Comparison of ENCODE assay signal across 10 mouse cellular contexts in the genomic region with DNA sequence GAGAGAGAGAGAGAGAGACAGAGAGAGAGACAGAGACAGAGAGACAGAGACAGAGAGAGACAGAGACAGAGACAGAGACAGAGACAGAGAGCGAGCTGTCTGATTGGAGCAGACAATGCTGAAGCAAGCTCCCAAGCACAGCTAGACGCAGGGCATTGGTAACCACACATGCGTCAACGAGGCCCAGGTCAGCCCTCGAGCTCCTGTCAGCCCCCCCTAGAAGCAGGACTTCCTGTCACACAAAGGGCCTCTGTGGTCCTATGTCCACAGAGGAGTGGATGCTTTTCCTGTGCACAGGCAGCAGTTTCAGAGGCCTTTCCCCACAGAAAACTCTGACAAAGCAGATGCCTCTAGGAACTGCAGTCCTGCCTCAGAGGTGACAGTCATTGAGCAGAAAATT. TPM values are rescaled to one million over a fixed set of nuclear protein-coding genes. Genes with fewer than 3 reads are reported as not detected.
A peak's percentile ranks its signal among the peaks of the same experiment; 100 is the strongest.
DNase-seq lines count a peak whose midpoint lies in the region; ATAC-seq and TF ChIP-seq lines count a peak whose summit lies in the region.
"Had no signal": no experiment of that assay in that cellular context is flagged by ENCODE, and none has a peak within 500 bp of the region (broad histone marks: within the 10 kb centered on the region; RNA-seq: fewer than 3 reads in every experiment).

No protein-coding gene starts in this region.

- peak overlapping the region; percentile 45; the same call in 1 of the 2 replicates for H3K27ac ChIP-seq in kidney, embryonic 16.5 days (ENCODE audit: low read length)
- H3K27ac ChIP-seq in hindbrain, embryonic 12.5 days = peak overlapping the region; percentile 40; the same call in 1 of the 2 replicates
- peak overlapping the region; percentile 11 for H3K27ac ChIP-seq in liver, postnatal 0 days (ENCODE audit: low read depth)
- H3K27ac ChIP-seq: midbrain, embryonic 13.5 days had no signal

- no peak for DNase-seq in kidney, adult 8-10 months
- peak; percentile 47 for DNase-seq in embryo, embryonic 11 days
- DNase-seq in liver, postnatal 0 days = no peak
- no peak for DNase-seq in layer of hippocampus, adult 11-12 months (ENCODE audit: low spot score)
- DNase-seq in frontal cortex, postnatal 25 days (ENCODE audit: low spot score in 2 of 2) = no peak
- DNase-seq in right cerebral cortex, adult 18-20 months = no peak
- DNase-seq: cerebellum, adult 8-10 months had no signal

- TF ChIP-seq EP300 in liver, postnatal 0 days (IDR thresholded peaks at IDR 0.05; ENCODE audit: low read depth) = no peak

- H3K9me3 ChIP-seq in kidney, embryonic 16.5 days (ENCODE audit: low read length) = no peaks in the 10 kb centered on the region
- no peaks in the 10 kb centered on the region for H3K9me3 ChIP-seq in hindbrain, embryonic 12.5 days (replicated peaks)
- H3K9me3 ChIP-seq in liver, postnatal 0 days (ENCODE audit: low read length) = no peaks in the 10 kb centered on the region
- H3K9me3 ChIP-seq: midbrain, embryonic 13.5 days had no signal

- H3K4me1 ChIP-seq in kidney, embryonic 16.5 days (ENCODE audit: insufficient read depth, low read length) = peaks cover 28% of the 10 kb centered on the region
- H3K4me1 ChIP-seq in hindbrain, embryonic 12.5 days = peaks cover 16% of the 10 kb centered on the region
- peaks cover 57% of the 10 kb centered on the region for H3K4me1 ChIP-seq in liver, postnatal 0 days (ENCODE audit: insufficient read depth)
- H3K4me1 ChIP-seq: midbrain, embryonic 13.5 days had no signal

- H3K36me3 ChIP-seq in kidney, embryonic 16.5 days (ENCODE audit: insufficient read depth, low read length) = no peaks in the 10 kb centered on the region
- no peaks in the 10 kb centered on the region for H3K36me3 ChIP-seq in hindbrain, embryonic 12.5 days
- H3K36me3 ChIP-seq in liver, postnatal 0 days (replicated peaks; ENCODE audit: insufficient read depth, low read length) = no peaks in the 10 kb centered on the region
- H3K36me3 ChIP-seq: midbrain, embryonic 13.5 days had no signal

- no peak for ATAC-seq in kidney, embryonic 16.5 days (ENCODE audit: low FRiP score, low TSS enrichment)
- ATAC-seq in hindbrain, embryonic 12.5 days (ENCODE audit: low FRiP score) = no peak
- ATAC-seq in liver, postnatal 0 days = no peak
- ATAC-seq: midbrain, embryonic 13.5 days had no signal

- peak overlapping the region; percentile 44; the same call in 1 of the 2 replicates for H3K9ac ChIP-seq in kidney, embryonic 16.5 days (replicated peaks; ENCODE audit: low read length)
- H3K9ac ChIP-seq in hindbrain, embryonic 12.5 days = no peak overlapping the region
- no peak overlapping the region; the same call in 1 of the 2 replicates for H3K9ac ChIP-seq in liver, postnatal 0 days (replicated peaks)
- H3K9ac ChIP-seq: midbrain, embryonic 13.5 days had no signal

- TF ChIP-seq CTCF in liver, postnatal 0 days (IDR thresholded peaks at IDR 0.05; ENCODE audit: low read depth) = no peak

- no peak overlapping the region for H3K4me3 ChIP-seq in kidney, embryonic 16.5 days (ENCODE audit: low read length)
- H3K4me3 ChIP-seq in hindbrain, embryonic 12.5 days = no peak overlapping the region
- no peak overlapping the region for H3K4me3 ChIP-seq in liver, postnatal 0 days (ENCODE audit: low read depth, low read length)
- H3K4me3 ChIP-seq: midbrain, embryonic 13.5 days had no signal

- H3K27me3 ChIP-seq in kidney, embryonic 16.5 days (ENCODE audit: insufficient read depth, low read length) = no peaks in the 10 kb centered on the region
- H3K27me3 ChIP-seq in hindbrain, embryonic 12.5 days = no peaks in the 10 kb centered on the region
- no peaks in the 10 kb centered on the region for H3K27me3 ChIP-seq in liver, postnatal 0 days (ENCODE audit: insufficient read depth, low read length)
- H3K27me3 ChIP-seq: midbrain, embryonic 13.5 days had no signal

- 40% methylated on average over 5 of the region's 5 CpGs for whole genome bisulfite sequencing in kidney, embryonic 16.5 days
- 47% methylated on average over 5 of the region's 5 CpGs for WGBS in hindbrain, embryonic 12.5 days
- 34% methylated on average over 5 of the region's 5 CpGs for WGBS in liver, postnatal 0 days (ENCODE audit: insufficient replicate concordance)

- no peak overlapping the region for H3K4me2 ChIP-seq in kidney, embryonic 16.5 days (replicated peaks; ENCODE audit: low read depth, low read length)
- no peak overlapping the region for H3K4me2 ChIP-seq in hindbrain, embryonic 12.5 days (replicated peaks)
- no peak overlapping the region for H3K4me2 ChIP-seq in liver, postnatal 0 days (ENCODE audit: low read depth, low read length)
- H3K4me2 ChIP-seq: midbrain, embryonic 13.5 days had no signal

RNA-seq across cellular contexts. Expression of gene Pacsin2, which starts 38.6 kb away (rescaled TPM):
- polyA plus RNA-seq in kidney, embryonic 16.5 days (2015; fragmentation: Nextera tagmentation; extraction: Ambion mirVana) = 85.4 and 92.0 TPM in 2 replicates
- 46.9 and 47.7 TPM in 2 replicates for polyA plus RNA-seq in hindbrain, embryonic 12.5 days (2016; fragmentation: Nextera tagmentation; extraction: Ambion mirVana)
- 20.6 and 24.3 TPM in 2 replicates for polyA plus RNA-seq in liver, postnatal 0 days (2015; fragmentation: Nextera tagmentation; extraction: Ambion mirVana)
